Mouse (Mus musculus): ENCODE results near the gene Ropn1. TPM values are rescaled to one million over a fixed set of nuclear protein-coding genes. Genes with fewer than 3 reads are reported as not detected.
"Not testable (repeated sequence)": the region's sequence is repeated elsewhere in the genome, so short reads cannot be mapped to it uniquely, and the experiment has no call there.

Ropn1 gene
- polyA plus RNA-seq, 1 experiment from 2014 or later = 0.24 TPM

DNA sequence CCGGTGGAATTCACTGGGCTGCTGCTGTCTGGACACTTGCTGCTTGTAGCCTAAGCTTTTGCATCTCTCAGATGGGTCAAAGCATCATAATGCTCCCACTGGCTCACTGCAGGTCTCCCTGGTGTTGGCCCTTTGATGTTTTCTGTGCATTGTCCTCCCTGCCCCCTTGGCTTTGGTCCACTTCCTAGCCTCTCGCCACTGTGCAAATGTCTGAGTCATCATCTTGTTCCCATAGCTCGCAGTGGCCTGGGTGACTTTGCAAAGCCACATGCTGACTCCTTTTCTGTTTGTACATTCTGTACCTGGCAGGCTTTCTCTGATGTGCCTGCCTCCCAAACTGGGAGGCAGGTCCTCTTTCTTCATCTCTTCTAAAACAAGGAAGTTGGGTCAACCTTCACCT is 23.1 kb downstream of the Ropn1 start:
- no peaks in the 10 kb centered on the region for H3K36me3 ChIP-seq (replicated peaks; ENCODE audit: control insufficient read depth, insufficient read depth)
- no peak overlapping the region for H3K4me2 ChIP-seq (replicated peaks)
- 46% methylated on average over 3 of the region's 3 CpGs for WGBS
- H3K27me3 ChIP-seq (ENCODE audit: control insufficient read depth, insufficient read depth, low read length) = peaks cover 7% of the 10 kb centered on the region; the same call in 1 of the 2 replicates
- no peak for DNase-seq (ENCODE audit: low spot score)
- H3K27ac ChIP-seq = no peak overlapping the region
- no peak overlapping the region for H3K4me3 ChIP-seq (replicated peaks; ENCODE audit: low read length)
- no peak for ATAC-seq (ENCODE audit: low FRiP score)
- no peak overlapping the region for H3K9ac ChIP-seq
- H3K4me1 ChIP-seq (replicated peaks; ENCODE audit: control insufficient read depth, insufficient read depth, low read length) = no peaks in the 10 kb centered on the region
- no peaks in the 10 kb centered on the region for H3K9me3 ChIP-seq (ENCODE audit: control insufficient read depth, low read length)

DNA sequence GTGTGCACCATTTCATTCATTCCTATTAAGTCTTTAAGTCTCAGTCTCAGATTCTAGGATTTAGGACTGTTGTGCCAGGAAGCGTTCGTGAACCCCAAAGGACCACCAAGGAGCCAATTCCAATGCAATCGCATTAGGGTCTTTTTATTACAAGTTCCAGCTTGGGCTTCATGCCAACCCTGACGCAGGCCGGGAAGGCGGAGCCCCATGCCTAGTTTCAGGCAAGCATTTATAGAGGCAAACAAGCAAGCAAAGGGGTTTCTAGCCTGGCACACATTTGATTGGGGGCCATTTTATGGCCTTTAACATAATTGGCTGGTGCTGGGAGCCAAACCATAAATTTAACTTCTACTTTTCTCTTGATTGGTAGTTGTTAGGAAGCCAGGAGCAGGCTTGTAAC is 24.6 kb downstream of the Ropn1 start:
- no peak overlapping the region for H3K4me3 ChIP-seq (replicated peaks; ENCODE audit: low read length)
- no peak overlapping the region for H3K27ac ChIP-seq
- H3K4me1 ChIP-seq (replicated peaks; ENCODE audit: control insufficient read depth, insufficient read depth, low read length) = no peaks in the 10 kb centered on the region
- no peak overlapping the region for H3K4me2 ChIP-seq (replicated peaks)
- H3K36me3 ChIP-seq (replicated peaks; ENCODE audit: control insufficient read depth, insufficient read depth) = no peaks in the 10 kb centered on the region
- no peaks in the 10 kb centered on the region for H3K9me3 ChIP-seq (ENCODE audit: control insufficient read depth, low read length)
- ATAC-seq (ENCODE audit: low FRiP score) = no peak
- H3K9ac ChIP-seq = no peak overlapping the region
- DNase-seq (ENCODE audit: low spot score) = peak; percentile 52
- WGBS = 69% methylated on average over 6 of the region's 6 CpGs
- H3K27me3 ChIP-seq (ENCODE audit: control insufficient read depth, insufficient read depth, low read length) = no peaks in the 10 kb centered on the region

DNA sequence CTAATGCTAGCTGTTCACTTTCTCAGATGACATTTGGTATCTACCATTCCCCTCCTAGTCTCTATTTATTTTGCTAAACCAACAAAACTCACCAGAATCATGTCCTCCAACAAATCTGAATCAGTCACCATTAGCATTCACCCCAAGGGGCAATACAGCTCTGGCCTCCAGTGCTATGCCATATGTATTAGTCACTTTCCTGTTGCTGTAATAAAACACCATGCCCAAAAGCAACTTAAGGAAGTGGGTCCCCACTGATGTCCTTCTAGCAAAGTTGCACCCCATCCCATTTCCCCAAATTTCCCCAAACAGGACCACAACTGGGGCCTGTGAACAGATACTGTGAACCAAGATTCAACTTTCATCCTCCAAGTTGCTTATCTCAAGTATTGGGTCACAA is 32.1 kb downstream of the Ropn1 start:
- Histone ChIP-seq H3K9me3 (ENCODE audit: control insufficient read depth, low read length) (no peaks in the 10 kb centered on the region), H3K4me1 (replicated peaks; ENCODE audit: control insufficient read depth, insufficient read depth, low read length) (no peaks in the 10 kb centered on the region), H3K4me3 (replicated peaks; ENCODE audit: low read length) (no peak overlapping the region), H3K27me3 (ENCODE audit: control insufficient read depth, insufficient read depth, low read length) (no peaks in the 10 kb centered on the region), H3K27ac (no peak overlapping the region), H3K4me2 (replicated peaks) (no peak overlapping the region), H3K36me3 (replicated peaks; ENCODE audit: control insufficient read depth, insufficient read depth) (no peaks in the 10 kb centered on the region), H3K9ac (no peak overlapping the region)
- DNase-seq (ENCODE audit: low spot score) (no peak), ATAC-seq (ENCODE audit: low FRiP score) (no peak)

DNA sequence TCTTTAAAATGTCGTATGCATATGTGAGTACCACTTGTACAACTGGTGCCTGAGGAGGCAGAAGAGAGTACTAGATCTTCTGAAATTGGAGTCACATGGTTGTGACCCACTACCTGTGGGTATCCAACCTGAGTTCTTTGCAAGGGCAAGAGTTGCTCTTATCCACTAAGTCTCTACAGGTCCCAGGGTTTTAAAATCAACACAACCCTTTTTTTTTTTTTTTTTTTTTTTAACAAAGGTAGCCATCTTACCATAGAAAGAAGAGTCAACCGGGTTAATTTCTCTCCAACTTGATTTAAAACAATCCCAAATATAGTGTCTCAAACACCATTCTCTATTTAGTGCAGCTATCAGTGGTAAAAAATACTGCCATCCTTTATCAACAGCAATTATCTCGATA is 40.2 kb downstream of the Ropn1 start:
- 71% methylated on average over 3 of the region's 3 CpGs for WGBS
- no peak for ATAC-seq (ENCODE audit: low FRiP score)
- DNase-seq (ENCODE audit: low spot score) = no peak
- H3K4me1 ChIP-seq (replicated peaks; ENCODE audit: control insufficient read depth, insufficient read depth, low read length) = peaks cover 7% of the 10 kb centered on the region
- H3K9ac ChIP-seq = no peak overlapping the region
- no peaks in the 10 kb centered on the region for H3K9me3 ChIP-seq (ENCODE audit: control insufficient read depth, low read length)
- H3K36me3 ChIP-seq (replicated peaks; ENCODE audit: control insufficient read depth, insufficient read depth) = no peaks in the 10 kb centered on the region
- H3K4me3 ChIP-seq (replicated peaks; ENCODE audit: low read length) = peak overlapping the region; percentile 63
- peak overlapping the region; percentile 75; the same call in 1 of the 2 replicates for H3K27ac ChIP-seq
- H3K27me3 ChIP-seq (ENCODE audit: control insufficient read depth, insufficient read depth, low read length) = no peaks in the 10 kb centered on the region
- peak overlapping the region; percentile 85 for H3K4me2 ChIP-seq (replicated peaks)

- DNase-seq (ENCODE audit: low spot score) (peak; percentile 87), ATAC-seq (ENCODE audit: low FRiP score) (peak; percentile 94)
- peak within 1 kb of the TSS; percentile 63 for H3K4me3 ChIP-seq (replicated peaks; ENCODE audit: low read length)
- H3K4me1 ChIP-seq (replicated peaks; ENCODE audit: control insufficient read depth, insufficient read depth, low read length) = peaks cover 7% of the 10 kb centered on the region
- H3K9me3 ChIP-seq (ENCODE audit: control insufficient read depth, low read length) = no peaks in the 10 kb centered on the region
- H3K27me3 ChIP-seq (ENCODE audit: control insufficient read depth, insufficient read depth, low read length) = no peaks in the 10 kb centered on the region
- peak within 1 kb of the TSS; percentile 75 for H3K27ac ChIP-seq
- no peaks in the 10 kb centered on the region for H3K36me3 ChIP-seq (replicated peaks; ENCODE audit: control insufficient read depth, insufficient read depth)
- H3K9ac ChIP-seq = peak within 1 kb of the TSS; percentile 67
- WGBS = under 1% methylated on average over 52 of the region's 53 CpGs
- peak within 1 kb of the TSS; percentile 85 for H3K4me2 ChIP-seq (replicated peaks)
Measured at GRCm38 (mm10) chr16:34690334-34691144, 40.8 kb downstream of the Ropn1 start, which contains the start of gene Ccdc14. Ccdc14 (plus strand) TSS chr16:34690616.

DNA sequence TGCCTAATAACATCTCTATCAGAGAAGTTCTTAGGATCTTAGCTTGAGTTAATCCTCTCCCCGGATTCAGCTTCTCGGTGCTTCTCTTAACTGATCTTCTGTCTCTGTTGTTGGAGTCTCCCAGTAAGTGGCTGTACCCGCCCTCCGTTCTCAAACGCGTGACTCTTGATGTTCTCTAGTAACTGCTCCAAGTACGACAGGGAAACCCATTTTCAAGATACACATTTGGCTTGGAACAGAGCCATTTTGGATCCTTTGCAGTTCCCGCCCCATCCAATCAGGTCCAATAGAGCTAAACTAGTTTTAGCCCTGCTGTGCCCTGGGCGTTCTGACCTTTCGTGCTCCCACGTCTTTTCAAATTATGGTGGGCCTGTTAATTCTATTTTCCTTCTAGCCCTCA is 41.4 kb downstream of the Ropn1 start:
- no peak for DNase-seq (ENCODE audit: low spot score)

DNA sequence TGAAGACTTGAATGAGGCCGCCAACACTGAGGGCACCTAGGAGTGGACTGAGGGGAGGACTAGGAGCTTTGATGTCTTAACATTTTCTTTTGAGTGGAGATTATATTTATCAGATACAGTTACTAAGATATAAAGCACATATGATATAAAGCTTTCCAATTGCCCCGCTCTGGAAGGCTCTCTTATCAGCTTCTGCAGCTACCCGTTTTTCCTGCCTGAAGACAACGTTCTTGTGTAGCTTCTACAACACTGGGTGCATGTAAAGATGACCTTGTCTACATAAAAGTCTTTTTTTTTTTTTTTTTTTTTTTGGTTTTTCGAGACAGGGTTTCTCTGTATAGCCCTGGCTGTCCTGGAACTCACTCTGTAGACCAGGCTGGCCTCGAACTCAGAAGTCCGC is 44.8 kb downstream of the Ropn1 start:
- H3K4me3 ChIP-seq (replicated peaks; ENCODE audit: low read length) = no peak overlapping the region
- H3K27ac ChIP-seq = no peak overlapping the region
- no peak for ATAC-seq (ENCODE audit: low FRiP score)
- no peaks in the 10 kb centered on the region for H3K27me3 ChIP-seq (ENCODE audit: control insufficient read depth, insufficient read depth, low read length)
- H3K4me2 ChIP-seq (replicated peaks) = no peak overlapping the region
- no peaks in the 10 kb centered on the region for H3K9me3 ChIP-seq (ENCODE audit: control insufficient read depth, low read length)
- no peak overlapping the region for H3K9ac ChIP-seq
- H3K36me3 ChIP-seq (replicated peaks; ENCODE audit: control insufficient read depth, insufficient read depth) = peaks cover 9% of the 10 kb centered on the region; the same call in 1 of the 2 replicates
- H3K4me1 ChIP-seq (replicated peaks; ENCODE audit: control insufficient read depth, insufficient read depth, low read length) = peaks cover 7% of the 10 kb centered on the region
- 99% methylated on average over 6 of the region's 7 CpGs for WGBS
- no peak for DNase-seq (ENCODE audit: low spot score)

More for the DNA sequence above, 41.4 kb downstream of the Ropn1 start:
- Histone ChIP-seq H3K4me3 (replicated peaks; ENCODE audit: low read length) (peak overlapping the region; percentile 63), H3K9me3 (ENCODE audit: control insufficient read depth, low read length) (no peaks in the 10 kb centered on the region), H3K27ac (peak overlapping the region; percentile 75; the same call in 1 of the 2 replicates), H3K4me1 (replicated peaks; ENCODE audit: control insufficient read depth, insufficient read depth, low read length) (peaks cover 7% of the 10 kb centered on the region), H3K4me2 (replicated peaks) (peak overlapping the region; percentile 85), H3K36me3 (replicated peaks; ENCODE audit: control insufficient read depth, insufficient read depth) (no peaks in the 10 kb centered on the region), H3K9ac (peak overlapping the region; percentile 67), H3K27me3 (ENCODE audit: control insufficient read depth, insufficient read depth, low read length) (no peaks in the 10 kb centered on the region)
- ATAC-seq (ENCODE audit: low FRiP score) = no peak
- 9% methylated on average over 11 of the region's 11 CpGs for WGBS

DNA sequence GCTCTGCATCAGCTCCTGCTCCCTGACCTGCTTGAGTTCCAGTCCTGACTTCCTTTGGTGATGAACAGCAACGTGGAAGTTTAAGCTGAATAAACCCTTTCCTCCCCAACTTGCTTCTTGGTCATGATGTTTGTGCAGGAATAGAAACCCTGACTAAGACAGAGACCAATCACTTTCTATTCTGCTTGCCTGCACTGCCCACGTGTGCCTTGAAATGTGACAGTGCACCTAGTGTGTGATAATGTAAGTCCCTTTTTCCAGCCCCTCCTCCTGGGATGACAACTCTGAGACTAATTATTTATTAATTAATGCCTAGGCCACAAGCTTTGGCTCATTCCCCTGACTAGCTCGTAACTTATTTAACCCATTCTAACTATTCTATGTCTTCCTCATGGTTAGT is 49.0 kb downstream of the Ropn1 start:
- not testable (repeated sequence) for H3K4me3 ChIP-seq (replicated peaks; ENCODE audit: low read length); H3K27me3 ChIP-seq (ENCODE audit: control insufficient read depth, insufficient read depth, low read length); H3K4me2 ChIP-seq (replicated peaks); H3K4me1 ChIP-seq (replicated peaks; ENCODE audit: control insufficient read depth, insufficient read depth, low read length); H3K9me3 ChIP-seq (ENCODE audit: control insufficient read depth, low read length); H3K9ac ChIP-seq; ATAC-seq (ENCODE audit: low FRiP score); H3K27ac ChIP-seq; DNase-seq (ENCODE audit: low spot score); H3K36me3 ChIP-seq (replicated peaks; ENCODE audit: control insufficient read depth, insufficient read depth)
- WGBS = 81% methylated on average over 3 of the region's 3 CpGs

GRCm38 (mm10) chr16:34700165-34700827 is 50.6 kb downstream of the Ropn1 start:
- Histone ChIP-seq H3K9me3 (ENCODE audit: control insufficient read depth, low read length) (no peaks in the 10 kb centered on the region), H3K27ac (no peak overlapping the region), H3K4me3 (replicated peaks; ENCODE audit: low read length) (no peak overlapping the region), H3K27me3 (ENCODE audit: control insufficient read depth, insufficient read depth, low read length) (no peaks in the 10 kb centered on the region), H3K4me2 (replicated peaks) (no peak overlapping the region), H3K4me1 (replicated peaks; ENCODE audit: control insufficient read depth, insufficient read depth, low read length) (no peaks in the 10 kb centered on the region), H3K36me3 (replicated peaks; ENCODE audit: control insufficient read depth, insufficient read depth) (peaks cover 9% of the 10 kb centered on the region), H3K9ac (no peak overlapping the region)
- WGBS = 26% methylated on average over 7 of the region's 7 CpGs
- ATAC-seq (ENCODE audit: low FRiP score) (peak; percentile 59; the same call in 1 of the 2 replicates), DNase-seq (ENCODE audit: low spot score) (peak; percentile 88)

All from hindbrain, embryonic 14.5 days (tissue).